Mouse (Mus musculus): ENCODE results near the gene Tnk2.

DNA sequence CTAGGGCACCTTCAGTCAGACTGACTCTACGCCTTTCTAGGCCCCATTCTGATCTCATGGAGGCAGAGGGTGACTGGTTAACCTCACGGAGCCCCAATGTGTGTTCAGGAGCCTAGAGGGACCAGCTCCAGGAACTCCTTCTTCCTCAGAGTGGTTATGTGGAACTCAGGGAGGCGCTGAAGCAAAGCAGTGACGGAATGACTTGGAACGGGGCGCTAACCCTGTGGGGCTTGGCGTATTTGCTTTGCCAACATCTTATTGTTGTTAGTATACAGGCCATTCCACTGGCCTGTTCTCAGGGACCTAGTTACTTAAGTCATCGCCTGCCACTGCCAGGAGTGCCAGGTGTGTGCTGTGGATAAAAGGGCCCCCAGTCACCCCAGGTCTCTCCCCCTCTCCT, 65.4 kb downstream of the Tnk2 start:
- TF ChIP-seq POLR2A (IDR thresholded peaks at IDR 0.05; ENCODE audit: borderline replicate concordance, low read depth, low read length), result no peak
- TF ChIP-seq CTCF (IDR thresholded peaks at IDR 0.05; ENCODE audit: low read depth, low read length), result no peak
